Mouse (Mus musculus) hindbrain, embryonic 11.5 days (tissue): Measurements from ENCODE around the gene Gm17359. TPM values are rescaled to one million over a fixed set of nuclear protein-coding genes. Genes with fewer than 3 reads are reported as not detected.
A peak's percentile ranks its signal among the peaks of the same experiment; 100 is the strongest.
"Not testable (repeated sequence)": the region's sequence is repeated elsewhere in the genome, so short reads cannot be mapped to it uniquely, and the experiment has no call there.

Source experiments
- ATAC-seq: fragments of 200-750 bp; cut with Nextera tagmentation; 2 replicates; pipeline ENCODE4 v1.8.0; 2017; ENCODE audit warnings: mild to moderate bottlenecking, moderate TSS enrichment, moderate library complexity; ENCODE audit not compliant: low FRiP score
- DNase-seq: peaks from one replicate; pipeline ENCODE4 v3.0.0-alpha.2; 2015; ENCODE audit warnings: low spot score
- H3K27ac ChIP-seq: fragments of 300-500 bp; sonication (generic); 2 replicates; pipeline ENCODE4 v1.5.1; 2014; ENCODE audit warnings: mild to moderate bottlenecking, low read depth, low read length
- H3K27me3 ChIP-seq: fragments of 300-500 bp; sonication (generic); 2 replicates; pipeline ENCODE4 v1.6.1; 2014; ENCODE audit warnings: mild to moderate bottlenecking, low read length, moderate library complexity, mixed read lengths; ENCODE audit not compliant: control insufficient read depth, insufficient read depth
- H3K36me3 ChIP-seq: fragments of 300-500 bp; sonication (generic); 2 replicates; pipeline ENCODE4 v1.6.1; 2014; ENCODE audit warnings: mild to moderate bottlenecking, low read length, moderate library complexity, mixed read lengths; ENCODE audit not compliant: control insufficient read depth, insufficient read depth
- H3K4me1 ChIP-seq: fragments of 300-500 bp; sonication (generic); replicated peaks from 2 replicates; pipeline ENCODE4 v1.6.1; 2014; ENCODE audit warnings: low read length, mixed read lengths; ENCODE audit not compliant: control insufficient read depth, insufficient read depth
- H3K4me2 ChIP-seq: fragments of 300-500 bp; sonication (generic); replicated peaks from 2 replicates; pipeline ENCODE4 v1.6.1; 2014; ENCODE audit warnings: mild to moderate bottlenecking, low read depth, low read length
- H3K4me3 ChIP-seq: fragments of 300-500 bp; sonication (generic); 2 replicates; pipeline ENCODE4 v1.5.1; 2014; ENCODE audit warnings: low read depth, low read length
- H3K9ac ChIP-seq: fragments of 300-500 bp; sonication (generic); 2 replicates; pipeline ENCODE4 v1.6.1; 2014; ENCODE audit warnings: low read depth, low read length
- H3K9me3 ChIP-seq: fragments of 300-500 bp; sonication (generic); 2 replicates; pipeline ENCODE4 v1.6.1; 2016; ENCODE audit warnings: low read length; ENCODE audit not compliant: control insufficient read depth
- WGBS: fragments of 180-500 bp; shearing (Covaris S2); extraction: QIAGEN DNeasy Blood & Tissue Kit; methylation state at CpG from one replicate; pipeline ENCODE4 v1.1.7; 2014; 5-methylcytosine and 5-hydroxymethylcytosine counted together
- polyA plus RNA-seq: library from polyadenylated mRNA; unstranded; fragments of >200 nt; fragmentation: Nextera tagmentation; extraction: Ambion mirVana; gene quantifications from 2 replicates; pipeline ENCODE4 v1.2.1, GENCODE M21; 2014

Gm17359 gene
- polyA plus RNA-seq, 1 experiment from 2014 or later: not detected

DNA sequence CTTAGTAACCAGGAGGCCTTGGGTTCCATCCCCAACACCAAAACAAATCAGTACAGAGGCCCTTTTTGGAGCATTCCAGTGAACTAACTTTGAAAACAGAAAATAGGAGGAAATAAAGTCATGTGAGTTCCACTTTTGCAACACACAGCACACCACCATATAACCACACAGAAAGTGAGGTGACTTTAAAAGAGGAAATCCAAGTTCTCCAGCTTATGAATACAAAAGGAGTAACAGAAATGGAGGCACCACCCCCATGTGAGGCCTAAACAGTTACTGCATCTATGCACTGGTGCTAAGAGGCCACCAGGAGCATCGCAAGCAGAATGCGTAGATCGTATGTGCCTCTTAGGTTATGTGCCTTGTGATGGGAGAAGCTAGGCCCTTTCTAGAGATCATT is 101.8 kb downstream of the Gm17359 start:
- no peak overlapping the region for H3K4me2 ChIP-seq
- no peaks in the 10 kb centered on the region for H3K36me3 ChIP-seq
- no peak overlapping the region for H3K9ac ChIP-seq
- H3K27ac ChIP-seq: no peak overlapping the region
- H3K27me3 ChIP-seq: no peaks in the 10 kb centered on the region
- H3K4me1 ChIP-seq: no peaks in the 10 kb centered on the region
- no peak for ATAC-seq
- no peaks in the 10 kb centered on the region for H3K9me3 ChIP-seq
- no peak for DNase-seq
- WGBS: 97% methylated on average over 3 of the region's 3 CpGs
- H3K4me3 ChIP-seq: no peak overlapping the region

DNA sequence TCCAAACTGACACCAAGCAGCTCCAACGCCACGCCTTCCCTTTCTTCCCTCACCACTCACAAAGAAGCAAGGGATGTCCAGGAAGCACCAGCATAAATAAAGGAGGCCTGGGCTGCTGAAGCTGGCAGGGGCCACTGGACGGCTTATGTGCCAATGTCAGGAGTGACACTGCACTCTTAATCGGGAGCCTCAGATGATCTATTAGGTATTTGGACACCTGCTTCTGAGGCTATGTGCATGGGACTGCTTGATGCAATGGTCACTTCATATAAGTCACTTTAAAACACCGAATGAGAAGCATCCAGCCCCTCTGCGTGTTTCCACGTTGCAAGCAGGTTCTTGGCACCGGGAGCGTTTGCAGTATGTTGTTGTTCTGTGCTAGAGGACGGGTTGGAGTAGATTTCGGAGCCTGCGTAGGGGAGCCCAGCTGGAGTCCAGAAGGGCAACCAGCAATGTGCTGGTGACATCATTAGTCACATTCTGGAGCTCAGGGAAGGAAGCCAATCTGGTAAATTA is 104.6 kb downstream of the Gm17359 start:
- 72% methylated on average over 12 of the region's 12 CpGs for WGBS
- no peak overlapping the region for H3K4me3 ChIP-seq
- no peaks in the 10 kb centered on the region for H3K36me3 ChIP-seq
- ATAC-seq (no peak), DNase-seq (no peak)
- no peaks in the 10 kb centered on the region for H3K4me1 ChIP-seq
- no peaks in the 10 kb centered on the region for H3K27me3 ChIP-seq
- H3K4me2 ChIP-seq: no peak overlapping the region
- H3K27ac ChIP-seq: no peak overlapping the region
- no peaks in the 10 kb centered on the region for H3K9me3 ChIP-seq
- H3K9ac ChIP-seq: no peak overlapping the region

DNA sequence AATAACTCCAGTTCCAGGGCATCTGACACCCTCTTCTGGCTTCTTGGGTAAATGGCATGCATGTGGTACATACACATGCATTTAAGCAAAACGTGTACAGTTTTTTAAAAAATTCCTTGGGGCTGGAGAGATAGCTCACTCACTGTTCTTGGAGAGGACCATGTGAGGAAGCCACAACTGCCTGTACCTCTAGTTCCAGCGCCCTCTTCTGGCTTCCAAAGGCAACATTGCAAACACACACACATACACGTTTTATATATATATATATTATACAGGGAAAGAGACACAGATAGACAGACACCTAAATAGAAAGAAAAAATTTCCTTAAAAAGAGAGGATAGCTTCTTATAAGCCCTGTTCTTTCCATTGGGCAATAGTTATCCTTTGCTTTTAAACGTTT is 107.4 kb downstream of the Gm17359 start:
- DNase-seq (no peak), ATAC-seq (no peak)
- WGBS: 72% methylated on average over 4 of the region's 4 CpGs
- Histone ChIP-seq H3K27me3 (no peaks in the 10 kb centered on the region), H3K27ac (no peak overlapping the region), H3K4me2 (no peak overlapping the region), H3K9me3 (no peaks in the 10 kb centered on the region), H3K36me3 (no peaks in the 10 kb centered on the region), H3K4me3 (no peak overlapping the region), H3K9ac (no peak overlapping the region), H3K4me1 (no peaks in the 10 kb centered on the region)

DNA sequence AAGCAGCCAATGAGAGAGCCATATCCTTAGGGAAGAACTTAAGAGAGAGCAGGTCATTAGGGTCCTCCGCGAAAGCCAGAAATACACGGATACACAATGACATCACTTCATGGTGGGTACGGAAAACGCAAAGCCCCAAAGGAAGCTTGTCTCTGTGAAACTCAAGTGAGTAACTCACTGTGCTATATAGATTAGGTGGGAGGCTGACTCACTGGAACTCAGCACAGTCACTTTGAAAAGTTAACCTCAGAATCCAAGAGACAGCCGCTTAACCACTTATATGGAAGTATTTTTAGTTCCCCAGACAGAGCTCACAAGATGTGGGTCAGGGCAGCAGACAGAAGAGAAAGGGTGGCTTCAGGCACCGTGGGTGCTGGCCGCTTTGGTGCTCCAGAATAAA is 108.6 kb downstream of the Gm17359 start:
- Histone ChIP-seq H3K4me1 (no peaks in the 10 kb centered on the region), H3K27me3 (no peaks in the 10 kb centered on the region), H3K27ac (no peak overlapping the region), H3K4me3 (no peak overlapping the region), H3K4me2 (no peak overlapping the region), H3K9ac (no peak overlapping the region), H3K9me3 (no peaks in the 10 kb centered on the region), H3K36me3 (no peaks in the 10 kb centered on the region)
- no peak for ATAC-seq
- WGBS: 89% methylated on average over 8 of the region's 8 CpGs
- no peak for DNase-seq

DNA sequence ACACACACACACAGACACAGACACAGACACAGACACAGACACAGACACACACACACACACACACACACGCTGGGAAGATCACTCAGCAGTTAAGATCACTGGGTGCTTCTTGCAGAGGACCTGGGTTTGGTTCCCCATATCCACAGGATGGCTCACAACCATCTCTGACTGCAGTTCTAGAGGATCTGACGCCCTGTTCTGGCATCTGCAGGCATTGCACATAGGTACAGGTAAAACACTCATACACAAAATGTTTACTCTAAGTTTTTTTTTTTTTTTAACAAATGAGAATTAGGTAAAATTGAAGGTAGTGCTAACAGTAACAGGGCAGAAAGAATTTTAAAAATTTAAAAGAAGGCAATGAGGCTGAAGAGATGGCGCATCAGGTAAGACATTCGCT is 109.7 kb downstream of the Gm17359 start:
- no peaks in the 10 kb centered on the region for H3K27me3 ChIP-seq
- ATAC-seq (no peak), DNase-seq (no peak)
- no peaks in the 10 kb centered on the region for H3K36me3 ChIP-seq
- no peak overlapping the region for H3K9ac ChIP-seq
- no peak overlapping the region for H3K4me3 ChIP-seq
- H3K9me3 ChIP-seq: no peaks in the 10 kb centered on the region
- 94% methylated on average over 4 of the region's 4 CpGs for WGBS
- H3K4me2 ChIP-seq: no peak overlapping the region
- H3K27ac ChIP-seq: no peak overlapping the region
- no peaks in the 10 kb centered on the region for H3K4me1 ChIP-seq

DNA sequence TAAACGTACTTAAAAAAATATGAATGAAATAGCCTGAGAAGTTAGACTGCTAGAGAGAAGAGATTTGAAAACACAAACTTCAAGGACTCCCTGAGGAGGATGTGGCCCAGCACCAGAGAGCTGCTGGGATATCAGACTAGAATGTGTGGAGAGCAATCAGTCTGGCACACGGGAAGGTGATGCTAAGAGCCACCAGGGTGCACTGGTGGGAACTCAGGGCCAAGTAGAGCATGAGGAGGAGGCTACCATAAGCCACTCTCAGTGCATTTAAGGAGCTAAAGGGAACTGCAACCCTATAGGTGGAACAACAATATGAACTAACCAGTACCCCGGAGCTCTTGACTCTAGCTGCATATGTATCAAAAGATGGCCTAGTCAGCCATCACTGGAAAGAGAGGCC is 110.2 kb downstream of the Gm17359 start:
- DNase-seq, H3K4me3 ChIP-seq, H3K4me1 ChIP-seq, H3K36me3 ChIP-seq, H3K27ac ChIP-seq, H3K27me3 ChIP-seq, H3K4me2 ChIP-seq, H3K9me3 ChIP-seq, ATAC-seq, H3K9ac ChIP-seq: not testable (repeated sequence)
- WGBS: 77% methylated on average over 2 of the region's 3 CpGs

DNA sequence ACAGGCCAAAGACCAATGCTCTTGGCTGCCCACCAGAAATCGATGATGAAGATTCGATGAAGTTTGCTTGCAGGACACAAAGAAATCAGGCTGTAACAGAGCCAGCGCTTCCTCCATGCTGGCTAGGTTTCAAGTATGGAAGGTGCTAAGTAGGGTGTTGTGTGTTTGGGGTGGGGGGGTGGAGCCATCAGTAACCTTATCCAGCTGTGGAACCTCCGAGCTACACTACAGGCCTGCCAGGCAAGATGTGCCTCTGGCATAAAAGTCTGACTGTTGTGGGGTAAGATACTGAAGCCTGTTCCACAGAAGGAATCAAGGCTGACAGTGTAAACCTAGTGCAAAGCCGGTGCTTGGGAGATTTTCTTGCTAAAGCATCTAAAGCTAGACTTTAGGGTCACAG is 112.0 kb downstream of the Gm17359 start:
- Histone ChIP-seq H3K27ac (no peak overlapping the region), H3K36me3 (no peaks in the 10 kb centered on the region), H3K9me3 (no peaks in the 10 kb centered on the region), H3K9ac (no peak overlapping the region), H3K4me3 (no peak overlapping the region), H3K4me1 (0 out of 2 replicates have a peak, but pooled peaks cover 3% of the 10 kb centered on the region), H3K4me2 (no peak overlapping the region), H3K27me3 (no peaks in the 10 kb centered on the region)
- DNase-seq (no peak), ATAC-seq (no peak)
- 85% methylated on average over 5 of the region's 5 CpGs for WGBS

DNA sequence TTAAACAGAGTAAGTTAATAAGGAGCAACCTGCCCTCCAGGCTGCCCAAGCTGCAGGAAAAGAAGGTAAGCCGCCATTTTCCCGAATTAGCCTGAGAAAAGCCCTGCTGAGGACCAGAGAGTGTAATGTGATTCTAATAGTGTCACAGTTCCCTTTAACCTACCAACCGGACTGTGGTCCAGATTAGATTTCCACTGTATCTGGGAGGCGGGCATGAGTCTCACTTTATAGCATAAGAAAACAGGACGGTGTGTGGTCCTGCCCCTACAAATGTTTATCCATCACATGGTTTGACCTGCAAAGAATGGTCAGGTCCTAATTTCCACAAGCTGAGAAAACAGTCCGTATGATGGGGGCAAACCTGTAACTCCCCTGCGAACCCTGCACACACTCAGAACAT is 112.9 kb downstream of the Gm17359 start:
- no peak for ATAC-seq
- Histone ChIP-seq H3K9me3 (no peaks in the 10 kb centered on the region), H3K36me3 (no peaks in the 10 kb centered on the region), H3K4me2 (no peak overlapping the region), H3K27me3 (no peaks in the 10 kb centered on the region), H3K9ac (no peak overlapping the region), H3K4me1 (0 out of 2 replicates have a peak, but pooled peaks cover 3% of the 10 kb centered on the region), H3K4me3 (no peak overlapping the region), H3K27ac (no peak overlapping the region)
- 64% methylated on average over 7 of the region's 7 CpGs for WGBS
- DNase-seq: no peak

DNA sequence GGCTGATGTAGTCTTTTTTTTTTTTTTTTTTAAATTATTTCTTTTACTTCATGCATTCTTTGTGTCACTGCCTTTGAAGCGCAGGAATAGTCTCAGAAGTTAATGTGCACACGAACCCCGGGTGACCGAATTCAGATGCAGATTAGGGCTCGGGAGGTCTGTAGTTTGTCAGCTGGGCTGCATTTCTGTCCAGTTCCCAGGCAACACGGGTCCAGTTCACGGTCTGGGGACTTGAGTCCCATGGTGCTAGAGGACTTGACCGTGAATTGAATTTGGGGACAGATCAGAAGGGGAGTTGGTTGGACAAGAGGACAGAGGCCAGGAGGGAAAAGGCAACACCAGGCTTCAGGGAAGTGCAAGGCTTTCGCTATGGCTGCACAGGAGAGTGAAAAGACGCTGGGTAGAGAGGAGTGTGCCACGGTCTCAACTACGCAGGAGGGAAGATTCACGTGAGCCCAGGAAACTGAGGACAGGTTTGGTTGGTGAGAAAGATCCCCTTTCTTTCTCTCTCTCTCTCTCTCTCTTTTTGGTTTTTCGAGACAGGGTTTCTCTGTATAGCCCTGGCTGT is 116.3 kb downstream of the Gm17359 start:
- Histone ChIP-seq H3K4me1 (0 out of 2 replicates have a peak, but pooled peaks cover 3% of the 10 kb centered on the region), H3K27ac (peak overlapping the region; percentile 61; the same call in 1 of the 2 replicates), H3K27me3 (no peaks in the 10 kb centered on the region), H3K36me3 (no peaks in the 10 kb centered on the region), H3K9ac (no peak overlapping the region), H3K9me3 (no peaks in the 10 kb centered on the region), H3K4me2 (no peak overlapping the region), H3K4me3 (no peak overlapping the region)
- DNase-seq: peak; percentile 73
- ATAC-seq: peak; percentile 83
- WGBS: 38% methylated on average over 14 of the region's 14 CpGs
